In genomic region chr2:144195851-144196250, GRCm38 (mm10) we compare ENCODE assay signal across 13 mouse cellular contexts.
DNase-seq lines count a peak whose midpoint lies in the region; ATAC-seq and TF ChIP-seq lines count a peak whose summit lies in the region.
"Had no signal": no experiment of that assay in that cellular context is flagged by ENCODE, and none has a peak within 500 bp of the region (broad histone marks: within the 10 kb centered on the region; RNA-seq: fewer than 3 reads in every experiment).

No protein-coding gene starts in this region.

- no peak for TF ChIP-seq CTCF in small intestine, adult 2 months (IDR thresholded peaks at IDR 0.05; ENCODE audit: extremely low read depth, insufficient read length, insufficient replicate concordance, low read depth, low read length)

- H3K9ac ChIP-seq in limb, embryonic 15.5 days = no peak overlapping the region
- H3K9ac ChIP-seq in forebrain, embryonic 14.5 days (ENCODE audit: low read length) = no peak overlapping the region
- H3K9ac ChIP-seq: heart, embryonic 15.5 days; lung, embryonic 14.5 days had no signal

- peak; percentile 41 for DNase-seq in adrenal gland, adult 2 months
- no peak for DNase-seq in adrenal gland, adult 18-20 months (ENCODE audit: low spot score in 2 of 2)
- DNase-seq in limb, embryonic 10.5 days (ENCODE audit: low spot score) = no peak
- DNase-seq in kidney, adult 8-10 months = peak; percentile 45 to 54
- DNase-seq in adrenal gland, adult 8-10 months = no peak
- no peak for DNase-seq in forebrain, embryonic 14.5 days (ENCODE audit: low spot score)
- DNase-seq: cerebellum, adult 8-10 months; lung, embryonic 14.5 days; right cerebral cortex, postnatal 4 days had no signal

- H3K4me1 ChIP-seq in limb, embryonic 15.5 days = peaks cover 31% of the 10 kb centered on the region
- H3K4me1 ChIP-seq in limb, embryonic 10.5 days = peaks cover 17% of the 10 kb centered on the region
- peaks cover 33% of the 10 kb centered on the region for H3K4me1 ChIP-seq in small intestine, adult 2 months (ENCODE audit: control insufficient read depth, insufficient read depth, insufficient read length, low read length)
- no peaks in the 10 kb centered on the region for H3K4me1 ChIP-seq in forebrain, embryonic 14.5 days (ENCODE audit: control insufficient read depth, insufficient read depth, low read length)

- no peak overlapping the region for H3K4me3 ChIP-seq in limb, embryonic 15.5 days
- no peak overlapping the region for H3K4me3 ChIP-seq in limb, embryonic 10.5 days
- H3K4me3 ChIP-seq in small intestine, adult 2 months (ENCODE audit: low read depth, low read length) = no peak overlapping the region
- no peak overlapping the region for H3K4me3 ChIP-seq in forebrain, embryonic 14.5 days (ENCODE audit: low read depth, low read length)
- H3K4me3 ChIP-seq: heart, embryonic 15.5 days had no signal

- peak; percentile 32; the same call in 1 of the 2 replicates for ATAC-seq in limb, embryonic 15.5 days (ENCODE audit: insufficient number of reproducible peaks, low FRiP score, low TSS enrichment, low read depth)
- no peak for ATAC-seq in forebrain, embryonic 14.5 days

- no peaks in the 10 kb centered on the region for H3K36me3 ChIP-seq in limb, embryonic 15.5 days
- no peaks in the 10 kb centered on the region for H3K36me3 ChIP-seq in limb, embryonic 10.5 days
- no peaks in the 10 kb centered on the region for H3K36me3 ChIP-seq in small intestine, adult 2 months (ENCODE audit: control insufficient read depth, insufficient read depth, low read length)
- no peaks in the 10 kb centered on the region for H3K36me3 ChIP-seq in forebrain, embryonic 14.5 days (ENCODE audit: control insufficient read depth, insufficient read depth, low read length)
- H3K36me3 ChIP-seq: heart, embryonic 15.5 days had no signal

- no peak overlapping the region for H3K4me2 ChIP-seq in limb, embryonic 15.5 days
- H3K4me2 ChIP-seq in forebrain, embryonic 14.5 days (ENCODE audit: low read length) = no peak overlapping the region
- H3K4me2 ChIP-seq: heart, embryonic 15.5 days; lung, embryonic 14.5 days had no signal

- no peak for TF ChIP-seq POLR2A in small intestine, adult 2 months (IDR thresholded peaks at IDR 0.05; ENCODE audit: low read depth, low read length)

- 44% methylated on average over 14 of the region's 14 CpGs for WGBS in limb, embryonic 15.5 days
- 62% methylated on average over 14 of the region's 14 CpGs for WGBS in limb, embryonic 10.5 days
- WGBS in small intestine, adult 2 months = 22% methylated on average over 14 of the region's 14 CpGs
- WGBS in forebrain, embryonic 14.5 days = 59% methylated on average over 14 of the region's 14 CpGs

- no peak overlapping the region for H3K27ac ChIP-seq in limb, embryonic 15.5 days
- no peak overlapping the region for H3K27ac ChIP-seq in limb, embryonic 10.5 days
- peak overlapping the region; percentile 31 for H3K27ac ChIP-seq in small intestine, adult 2 months (ENCODE audit: insufficient read depth, low read depth, low read length)
- no peak overlapping the region for H3K27ac ChIP-seq in forebrain, embryonic 14.5 days (ENCODE audit: low read depth, low read length)
- H3K27ac ChIP-seq: heart, embryonic 15.5 days; stomach, postnatal 0 days had no signal

- H3K27me3 ChIP-seq in limb, embryonic 15.5 days = no peaks in the 10 kb centered on the region
- H3K27me3 ChIP-seq in limb, embryonic 10.5 days (ENCODE audit: low read depth, poor library complexity, severe bottlenecking) = peaks cover 8% of the 10 kb centered on the region
- no peaks in the 10 kb centered on the region for H3K27me3 ChIP-seq in small intestine, adult 2 months (ENCODE audit: control insufficient read depth, insufficient read depth, low read length)
- H3K27me3 ChIP-seq in forebrain, embryonic 14.5 days (replicated peaks; ENCODE audit: control insufficient read depth, insufficient read depth, low read length) = no peaks in the 10 kb centered on the region
- H3K27me3 ChIP-seq: heart, embryonic 15.5 days had no signal

- H3K9me3 ChIP-seq in limb, embryonic 15.5 days = no peaks in the 10 kb centered on the region
- H3K9me3 ChIP-seq in limb, embryonic 10.5 days (replicated peaks) = no peaks in the 10 kb centered on the region
- no peaks in the 10 kb centered on the region for H3K9me3 ChIP-seq in forebrain, embryonic 14.5 days (replicated peaks; ENCODE audit: control insufficient read depth, low read length)
- H3K9me3 ChIP-seq: heart, embryonic 15.5 days had no signal

Comparison
In these comparisons a context has a peak if more than half of its experiments do, and no peak if none do; other contexts are left out.
1. DNase-seq: peak in adrenal gland, adult 2 months (single experiment) and kidney, adult 8-10 months (2 of 2); none in adrenal gland, adult 18-20 months (0 of 2), limb, embryonic 10.5 days (single experiment), adrenal gland, adult 8-10 months (single experiment) and forebrain, embryonic 14.5 days (single experiment).